Mouse (Mus musculus) liver, embryonic 11.5 days (tissue): ENCODE measurements around the gene Tas1r3. TPM values are rescaled to one million over a fixed set of nuclear protein-coding genes. Genes with fewer than 3 reads are reported as not detected.

Source experiments
- ATAC-seq: fragments of 200-750 bp; cut with Nextera tagmentation; replicated peaks from 2 replicates; pipeline ENCODE4 v1.8.0; 2017; ENCODE audit warnings: moderate number of reproducible peaks, mild to moderate bottlenecking, moderate TSS enrichment, moderate library complexity; ENCODE audit not compliant: low FRiP score
- DNase-seq: peaks from one replicate; pipeline ENCODE4 v3.0.0-alpha.2; 2017; ENCODE audit warnings: low spot score
- H3K27ac ChIP-seq: fragments of 300-500 bp; sonication (generic); 2 replicates; pipeline ENCODE4 v1.5.1; 2014; ENCODE audit warnings: mild to moderate bottlenecking, low read depth, low read length, control low read depth
- H3K27me3 ChIP-seq: fragments of 300-500 bp; sonication (generic); replicated peaks from 2 replicates; pipeline ENCODE4 v1.6.1; 2014; ENCODE audit warnings: low read length, mixed read lengths; ENCODE audit not compliant: control insufficient read depth, insufficient read depth
- H3K36me3 ChIP-seq: fragments of 300-500 bp; sonication (generic); 2 replicates; pipeline ENCODE4 v1.6.1; 2014; ENCODE audit warnings: mild to moderate bottlenecking, low read length, moderate library complexity, mixed read lengths; ENCODE audit not compliant: control insufficient read depth, insufficient read depth
- H3K4me1 ChIP-seq: fragments of 300-500 bp; sonication (generic); replicated peaks from 2 replicates; pipeline ENCODE4 v1.6.1; 2014; ENCODE audit warnings: low read length, mixed read lengths; ENCODE audit not compliant: control insufficient read depth, insufficient read depth
- H3K4me2 ChIP-seq: fragments of 300-500 bp; sonication (generic); 2 replicates; pipeline ENCODE4 v1.6.1; 2014; ENCODE audit warnings: mild to moderate bottlenecking, control low read depth, moderate library complexity
- H3K4me3 ChIP-seq: fragments of 300-500 bp; sonication (generic); 2 replicates; pipeline ENCODE4 v1.5.1; 2014; ENCODE audit warnings: low read depth, low read length, control low read depth
- H3K9ac ChIP-seq: fragments of 300-500 bp; sonication (generic); 2 replicates; pipeline ENCODE4 v1.6.1; 2014; ENCODE audit warnings: low read depth, low read length, control low read depth
- H3K9me3 ChIP-seq: fragments of 300-500 bp; sonication (generic); 2 replicates; pipeline ENCODE4 v1.6.1; 2016; ENCODE audit warnings: low read length, inconsistent platforms, mixed read lengths; ENCODE audit not compliant: control insufficient read depth
- WGBS: fragments of 180-500 bp; shearing (Covaris S2); extraction: QIAGEN DNeasy Blood & Tissue Kit; methylation state at CpG from one replicate; pipeline ENCODE4 v1.1.7; 2014; 5-methylcytosine and 5-hydroxymethylcytosine counted together
- polyA plus RNA-seq: library from polyadenylated mRNA; unstranded; fragments of >200 nt; fragmentation: Nextera tagmentation; extraction: Ambion mirVana; gene quantifications from 2 replicates; pipeline ENCODE4 v1.2.1, GENCODE M21; 2014

Tas1r3 gene
- polyA plus RNA-seq, 1 experiment from 2014 or later = 0.22 TPM

DNA sequence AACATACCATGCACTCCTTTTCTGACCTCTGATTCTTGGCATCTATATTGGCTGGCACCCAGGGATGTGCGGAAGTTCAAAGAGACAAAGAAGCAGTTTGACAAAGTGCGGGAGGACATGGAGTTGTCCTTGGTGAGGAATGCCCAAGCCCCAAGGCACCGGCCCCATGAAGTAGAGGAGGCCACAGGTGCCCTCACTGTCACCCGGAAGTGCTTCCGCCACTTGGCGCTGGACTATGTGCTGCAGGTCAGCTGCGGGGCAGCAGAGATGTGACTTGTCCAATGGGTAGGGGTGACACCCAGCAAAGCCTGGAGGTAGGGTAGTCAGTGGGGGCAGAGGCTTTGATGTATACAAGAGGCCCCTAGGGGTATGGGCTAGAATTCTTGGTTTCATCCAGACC, 36.2 kb upstream of the Tas1r3 start:
- 92% methylated on average over 7 of the region's 7 CpGs for WGBS
- H3K9ac ChIP-seq = no peak overlapping the region
- H3K27me3 ChIP-seq = no peaks in the 10 kb centered on the region
- H3K4me3 ChIP-seq = no peak overlapping the region
- H3K9me3 ChIP-seq = no peaks in the 10 kb centered on the region
- H3K4me2 ChIP-seq = no peak overlapping the region
- H3K27ac ChIP-seq = no peak overlapping the region
- ATAC-seq = no peak
- DNase-seq = no peak
- H3K4me1 ChIP-seq = peaks cover 11% of the 10 kb centered on the region
- H3K36me3 ChIP-seq = peaks cover 45% of the 10 kb centered on the region

DNA sequence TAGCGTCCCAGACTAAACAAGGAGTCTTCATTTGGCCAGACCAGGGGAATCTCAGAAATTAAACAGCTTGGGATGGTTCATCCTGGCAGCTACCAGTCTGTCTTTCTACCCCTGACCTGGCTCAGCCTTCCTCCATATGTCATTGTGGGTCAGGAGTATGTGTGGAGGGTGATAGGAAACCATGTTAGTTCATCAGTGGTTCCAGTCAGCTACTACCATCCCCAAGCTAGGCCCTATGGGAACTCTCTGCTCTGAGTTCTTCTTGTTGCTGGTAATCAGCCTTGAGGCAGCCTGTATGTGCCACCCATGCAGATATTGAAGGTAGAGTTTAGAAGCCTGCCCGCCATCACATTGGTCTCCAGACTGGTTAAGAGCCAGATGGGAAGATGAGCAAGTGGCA, 35.2 kb upstream of the Tas1r3 start:
- H3K27me3 ChIP-seq = no peaks in the 10 kb centered on the region
- DNase-seq = no peak
- no peak for ATAC-seq
- H3K9me3 ChIP-seq = no peaks in the 10 kb centered on the region
- no peak overlapping the region for H3K4me3 ChIP-seq
- no peak overlapping the region for H3K9ac ChIP-seq
- no peak overlapping the region for H3K27ac ChIP-seq
- H3K4me2 ChIP-seq = no peak overlapping the region
- peaks cover 38% of the 10 kb centered on the region for H3K36me3 ChIP-seq
- 89% methylated on average over 2 of the region's 2 CpGs for WGBS
- peaks cover 22% of the 10 kb centered on the region for H3K4me1 ChIP-seq

GRCm38 (mm10) chr4:155896461-155896860, 33.3 kb upstream of the Tas1r3 start:
- ATAC-seq = no peak
- no peak overlapping the region for H3K9ac ChIP-seq

GRCm38 (mm10) chr4:155895826-155896225, 32.7 kb upstream of the Tas1r3 start:
- H3K4me2 ChIP-seq = no peak overlapping the region
- 89% methylated on average over 4 of the region's 4 CpGs for WGBS
- H3K4me1 ChIP-seq = peaks cover 28% of the 10 kb centered on the region
- no peak overlapping the region for H3K4me3 ChIP-seq
- DNase-seq = no peak
- H3K36me3 ChIP-seq = peaks cover 25% of the 10 kb centered on the region
- no peaks in the 10 kb centered on the region for H3K27me3 ChIP-seq
- no peaks in the 10 kb centered on the region for H3K9me3 ChIP-seq
- no peak for ATAC-seq
- no peak overlapping the region for H3K27ac ChIP-seq
- no peak overlapping the region for H3K9ac ChIP-seq

More at GRCm38 (mm10) chr4:155896461-155896860, 33.3 kb upstream of the Tas1r3 start:
- Histone ChIP-seq H3K27me3 (no peaks in the 10 kb centered on the region), H3K27ac (no peak overlapping the region), H3K4me2 (no peak overlapping the region), H3K4me1 (peaks cover 28% of the 10 kb centered on the region), H3K4me3 (no peak overlapping the region), H3K36me3 (peaks cover 27% of the 10 kb centered on the region), H3K9me3 (no peaks in the 10 kb centered on the region)
- no peak for DNase-seq
- 96% methylated on average over 12 of the region's 12 CpGs for WGBS

GRCm38 (mm10) chr4:155895216-155895615, 32.1 kb upstream of the Tas1r3 start:
- Histone ChIP-seq H3K4me2 (peak overlapping the region; percentile 99; the same call in 1 of the 2 replicates), H3K27ac (no peak overlapping the region), H3K36me3 (peaks cover 22% of the 10 kb centered on the region), H3K4me1 (peaks cover 34% of the 10 kb centered on the region), H3K4me3 (no peak overlapping the region), H3K9me3 (no peaks in the 10 kb centered on the region), H3K27me3 (no peaks in the 10 kb centered on the region), H3K9ac (no peak overlapping the region)
- DNase-seq (no peak), ATAC-seq (no peak)
- WGBS = 60% methylated on average over 6 of the region's 6 CpGs

GRCm38 (mm10) chr4:155894311-155894881, 31.2 kb upstream of the Tas1r3 start:
- Histone ChIP-seq H3K4me2 (peak overlapping the region; percentile 99), H3K9ac (peak overlapping the region; percentile 95), H3K36me3 (peaks cover 15% of the 10 kb centered on the region), H3K9me3 (no peaks in the 10 kb centered on the region), H3K27ac (peak overlapping the region; percentile 40; the same call in 1 of the 2 replicates), H3K27me3 (no peaks in the 10 kb centered on the region), H3K4me3 (peak overlapping the region; percentile 96), H3K4me1 (peaks cover 34% of the 10 kb centered on the region)
- DNase-seq = peak; percentile 53
- WGBS = 19% methylated on average over 8 of the region's 8 CpGs
- peak; percentile 48 for ATAC-seq

DNA sequence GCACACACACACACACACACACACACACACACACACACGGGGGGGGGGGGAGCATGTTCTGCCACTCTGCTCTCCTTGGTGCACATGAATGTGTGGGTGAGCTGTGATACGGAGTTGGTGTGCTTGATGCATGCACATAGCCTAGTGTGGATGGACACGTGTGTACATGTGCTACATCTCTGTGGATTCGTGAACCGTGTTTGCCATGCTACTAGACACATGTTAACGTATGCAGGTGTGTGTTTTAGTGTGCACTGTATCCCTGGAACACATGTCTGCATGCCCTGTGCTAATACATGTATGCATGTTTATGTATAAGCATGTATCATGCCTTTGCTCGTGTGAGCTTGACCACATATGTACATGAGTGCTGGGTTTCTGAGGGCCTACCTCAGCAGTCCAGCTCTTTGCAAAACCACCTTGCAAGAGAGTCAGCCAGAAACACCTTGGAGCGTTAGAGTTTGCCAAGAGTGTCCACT, 30.1 kb upstream of the Tas1r3 start:
- Histone ChIP-seq H3K27ac (peak overlapping the region; percentile 40; the same call in 1 of the 2 replicates), H3K9ac (peak overlapping the region; percentile 95)
- ATAC-seq = no peak

DNA sequence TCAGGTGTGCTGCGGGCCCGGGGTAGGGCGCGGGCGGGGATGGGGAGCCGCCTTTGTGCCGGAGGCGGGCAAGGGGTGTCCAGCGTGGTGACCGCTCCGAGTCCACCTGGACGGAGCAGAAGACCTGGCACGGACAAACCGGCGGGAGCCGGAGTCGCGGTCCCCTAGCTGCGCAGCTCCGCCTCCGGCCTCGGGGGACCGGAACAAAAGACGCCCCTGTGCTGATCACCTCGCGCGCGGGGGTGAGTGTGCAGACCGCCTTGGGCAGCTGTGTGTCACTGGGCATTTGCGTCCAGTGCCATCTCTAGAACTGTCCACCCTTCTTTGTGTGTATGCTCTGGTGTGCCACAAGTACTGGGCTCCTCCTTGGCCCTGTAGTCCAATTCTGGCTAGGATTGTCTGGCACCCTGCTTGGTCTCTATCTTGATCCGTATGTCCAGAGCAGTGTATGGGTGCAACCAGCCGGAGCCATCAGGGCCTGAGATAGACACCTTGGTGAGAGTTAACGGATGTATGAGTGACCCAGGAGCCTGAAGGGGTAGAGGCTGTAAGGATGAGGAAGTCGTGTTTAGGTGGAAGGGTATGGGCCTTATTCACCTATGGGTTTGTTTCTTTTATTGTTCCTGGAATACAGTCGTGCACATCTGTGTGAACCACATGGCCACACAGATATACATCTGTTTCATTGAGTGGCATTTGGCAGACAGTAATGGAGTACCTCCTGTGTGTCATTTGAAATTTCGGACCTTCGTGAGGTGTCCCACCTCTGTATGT, 29.5 kb upstream of the Tas1r3 start:
- Histone ChIP-seq H3K4me1 (peaks cover 34% of the 10 kb centered on the region), H3K27ac (peak overlapping the region; percentile 97; the same call in 1 of the 2 replicates), H3K36me3 (peaks cover 19% of the 10 kb centered on the region), H3K4me2 (peak overlapping the region; percentile 99), H3K27me3 (no peaks in the 10 kb centered on the region), H3K9ac (peak overlapping the region; percentile 95), H3K4me3 (peak overlapping the region; percentile 96), H3K9me3 (no peaks in the 10 kb centered on the region)
- 6% methylated on average over 37 of the region's 37 CpGs for WGBS
- ATAC-seq (peak; percentile 35), DNase-seq (peak; percentile 53)

More for the DNA sequence above, 30.1 kb upstream of the Tas1r3 start:
- Histone ChIP-seq H3K27me3 (no peaks in the 10 kb centered on the region), H3K36me3 (peaks cover 16% of the 10 kb centered on the region), H3K4me1 (peaks cover 34% of the 10 kb centered on the region), H3K9me3 (no peaks in the 10 kb centered on the region), H3K4me3 (peak overlapping the region; percentile 96), H3K4me2 (peak overlapping the region; percentile 99)
- DNase-seq = no peak
- WGBS = 74% methylated on average over 8 of the region's 8 CpGs
